Mouse (Mus musculus) myocyte (in vitro differentiated cells): ENCODE measurements around the gene Oxgr1. TPM values are rescaled to one million over a fixed set of nuclear protein-coding genes. Genes with fewer than 3 reads are reported as not detected.
"Not testable (repeated sequence)": the region's sequence is repeated elsewhere in the genome, so short reads cannot be mapped to it uniquely, and the experiment has no call there.

ENCODE experiments used
- H3K27me3 ChIP-seq: one replicate; pipeline ENCODE4 v1.6.1; 2011; ENCODE audit not compliant: control insufficient read depth, insufficient read depth, insufficient read length
- H3K36me3 ChIP-seq: one replicate; pipeline ENCODE4 v1.6.1; 2011; ENCODE audit not compliant: control insufficient read depth, insufficient read depth
- H3K4me2 ChIP-seq: one replicate; pipeline ENCODE4 v1.6.1; 2011; ENCODE audit warnings: low read depth, control low read depth
- H3K4me3 ChIP-seq: one replicate; pipeline ENCODE4 v1.5.1; 2011; ENCODE audit warnings: mild to moderate bottlenecking, control low read depth, moderate library complexity
- H3K79me2 ChIP-seq: one replicate; pipeline ENCODE4 v1.6.1; 2011; ENCODE audit not compliant: control insufficient read depth, insufficient read depth
- H3ac ChIP-seq: one replicate; pipeline ENCODE4 v1.6.1; 2011; ENCODE audit not compliant: control insufficient read depth, insufficient read length
- CEBPB ChIP-seq: IDR thresholded peaks from 2 replicates; pipeline ENCODE4 v1.6.1; 2011; ENCODE audit warnings: mild to moderate bottlenecking, moderate library complexity; ENCODE audit not compliant: poor library complexity, insufficient read depth, severe bottlenecking
- E2F4 ChIP-seq: IDR thresholded peaks from one replicate; pipeline ENCODE4 v1.6.1; 2011; ENCODE audit warnings: mild to moderate bottlenecking, control low read depth, moderate library complexity; ENCODE audit not compliant: insufficient read depth
- MAX ChIP-seq: IDR thresholded peaks from one replicate; pipeline ENCODE4 v1.6.1; 2011; ENCODE audit warnings: low read depth, mild to moderate bottlenecking, control low read depth
- MYOD1 ChIP-seq, 3 experiments: IDR thresholded peaks; one replicate each; pipeline ENCODE4 v1.6.1; 2011; ENCODE audit warnings: control low read depth in 2 of 3, low read depth in 2 of 3, mild to moderate bottlenecking in 2 of 3, moderate library complexity in 1 of 3; ENCODE audit not compliant: insufficient read length in 2 of 3, control insufficient read depth in 1 of 3
- MYOG ChIP-seq, 3 experiments: IDR thresholded peaks; one replicate each; pipeline ENCODE4 v1.6.1; 2011; ENCODE audit warnings: control low read depth in 2 of 3, low read depth in 2 of 3, mild to moderate bottlenecking in 2 of 3; ENCODE audit not compliant: insufficient read length in 2 of 3, control insufficient read depth in 1 of 3, insufficient read depth in 1 of 3
- POLR2A ChIP-seq: IDR thresholded peaks from one replicate; pipeline ENCODE4 v1.6.1; 2011; ENCODE audit warnings: low read depth, mild to moderate bottlenecking, control low read depth, moderate library complexity; ENCODE audit not compliant: insufficient read length
- POLR2AphosphoS2 ChIP-seq: IDR thresholded peaks from one replicate; pipeline ENCODE4 v1.6.1; 2011; ENCODE audit warnings: low read depth, control low read depth; ENCODE audit not compliant: insufficient read length
- REST ChIP-seq: IDR thresholded peaks from one replicate; pipeline ENCODE4 v1.6.1; 2011; ENCODE audit warnings: mild to moderate bottlenecking, control low read depth, moderate library complexity; ENCODE audit not compliant: insufficient read depth, insufficient read length
- SRF ChIP-seq: IDR thresholded peaks from one replicate; pipeline ENCODE4 v1.6.1; 2011; ENCODE audit warnings: low read depth; ENCODE audit not compliant: control insufficient read depth, insufficient read length
- TCF12 ChIP-seq: IDR thresholded peaks from one replicate; pipeline ENCODE4 v1.6.1; 2011; ENCODE audit warnings: mild to moderate bottlenecking, control low read depth; ENCODE audit not compliant: poor library complexity, insufficient read depth, severe bottlenecking
- TCF3 ChIP-seq: IDR thresholded peaks from one replicate; pipeline ENCODE4 v1.6.1; 2011; ENCODE audit warnings: low read depth, control low read depth; ENCODE audit not compliant: insufficient read length
- USF1 ChIP-seq: IDR thresholded peaks from one replicate; pipeline ENCODE4 v1.6.1; 2011; ENCODE audit warnings: low read depth, mild to moderate bottlenecking, control low read depth, moderate library complexity
- polyA plus RNA-seq: library from polyadenylated mRNA; unstranded; fragments of >200 nt; fragmentation: generic; extraction: Trizol; gene quantifications from one replicate; pipeline ENCODE4 v1.2.1, GENCODE M21; 2012; ENCODE audit warnings: missing spikeins

Oxgr1 gene
- polyA plus RNA-seq, 1 experiment: not detected

- H3ac ChIP-seq: no peak overlapping the region
- no peaks in the 10 kb centered on the region for H3K36me3 ChIP-seq
- TF ChIP-seq MAX: no peak
- no peak for TF ChIP-seq MYOD1 (IDR thresholded peaks at IDR 0.05; ENCODE audit: control insufficient read depth in 1 of 3, insufficient read length in 2 of 3, low read depth in 2 of 3)
- no peak for TF ChIP-seq MYOG (IDR thresholded peaks at IDR 0.05; ENCODE audit: control insufficient read depth in 1 of 3, insufficient read depth in 1 of 3, insufficient read length in 2 of 3, low read depth in 2 of 3)
- no peak for TF ChIP-seq TCF12
- TF ChIP-seq CEBPB: no peak
- TF ChIP-seq SRF: no peak
- no peak for TF ChIP-seq USF1
- no peak for TF ChIP-seq POLR2AphosphoS2
- no peak for TF ChIP-seq E2F4
- TF ChIP-seq POLR2A: no peak
- TF ChIP-seq REST: no peak
- no peaks in the 10 kb centered on the region for H3K79me2 ChIP-seq
- no peaks in the 10 kb centered on the region for H3K27me3 ChIP-seq
- H3K4me3 ChIP-seq: no peak overlapping the region
- no peak overlapping the region for H3K4me2 ChIP-seq
Measured at GRCm38 (mm10) chr14:119986778-119987177, 55.5 kb downstream of the Oxgr1 start.

- not testable (repeated sequence) for H3ac ChIP-seq, H3K79me2 ChIP-seq, H3K4me3 ChIP-seq, H3K27me3 ChIP-seq, H3K36me3 ChIP-seq, H3K4me2 ChIP-seq
Measured at GRCm38 (mm10) chr14:119986351-119986750, 55.9 kb downstream of the Oxgr1 start.

- no peak for TF ChIP-seq MYOD1 (IDR thresholded peaks at IDR 0.05; ENCODE audit: control insufficient read depth in 1 of 3, insufficient read length in 2 of 3, low read depth in 2 of 3)
- no peak for TF ChIP-seq POLR2A
- TF ChIP-seq TCF12: no peak
- Histone ChIP-seq H3K36me3 (no peaks in the 10 kb centered on the region), H3K79me2 (no peaks in the 10 kb centered on the region), H3K27me3 (no peaks in the 10 kb centered on the region), H3K4me2 (no peak overlapping the region), H3K4me3 (no peak overlapping the region), H3ac (no peak overlapping the region)
Measured at GRCm38 (mm10) chr14:119981314-119981713, 60.9 kb downstream of the Oxgr1 start.

- no peak overlapping the region for H3K4me3 ChIP-seq
- H3K27me3 ChIP-seq: no peaks in the 10 kb centered on the region
- H3K4me2 ChIP-seq: no peak overlapping the region
- H3K79me2 ChIP-seq: no peaks in the 10 kb centered on the region
- TF ChIP-seq TCF3 (no peak), MAX (no peak), MYOD1 (IDR thresholded peaks at IDR 0.05; ENCODE audit: control insufficient read depth in 1 of 3, insufficient read length in 2 of 3, low read depth in 2 of 3) (no peak), USF1 (no peak), MYOG (IDR thresholded peaks at IDR 0.05; ENCODE audit: control insufficient read depth in 1 of 3, insufficient read depth in 1 of 3, insufficient read length in 2 of 3, low read depth in 2 of 3) (no peak), POLR2AphosphoS2 (no peak), E2F4 (no peak), CEBPB (no peak), TCF12 (no peak), SRF (no peak), POLR2A (no peak)
- H3ac ChIP-seq: no peak overlapping the region
- no peaks in the 10 kb centered on the region for H3K36me3 ChIP-seq
Measured at GRCm38 (mm10) chr14:119980698-119981235, 61.5 kb downstream of the Oxgr1 start.

Other genes starting within 250 kb of the Oxgr1 start
- gene Mbnl2, start 233.2 kb upstream of the Oxgr1 start, polyA plus RNA-seq: 38.5 TPM